Comparison of ENCODE assay signal across 22 mouse cellular contexts in the genomic region with DNA sequence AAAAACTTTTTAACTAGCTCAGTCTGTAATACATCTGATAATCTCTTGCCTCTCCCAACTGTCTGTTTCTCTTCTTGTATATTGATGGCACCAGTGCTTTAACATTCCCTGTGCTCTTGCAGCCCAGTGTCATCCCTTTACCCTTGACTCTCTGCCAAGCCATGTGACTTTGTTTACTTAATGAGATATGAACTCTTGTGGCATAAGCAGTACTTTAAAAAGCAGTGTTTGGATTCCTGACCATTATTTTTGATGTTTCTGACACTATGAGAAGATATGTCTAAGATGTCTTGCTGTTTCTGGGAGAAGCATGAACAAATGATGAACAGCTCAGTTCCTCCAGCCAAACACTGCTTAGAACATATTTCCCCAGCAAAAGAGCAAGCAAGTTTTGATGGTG.
"Had no signal": no experiment of that assay in that cellular context is flagged by ENCODE, and none has a peak within 500 bp of the region (broad histone marks: within the 10 kb centered on the region; RNA-seq: fewer than 3 reads in every experiment).

No protein-coding gene starts in this region.

- H3K9me3 ChIP-seq: liver, embryonic 15.5 days; megakaryocyte, embryonic 14.5 days; midbrain, embryonic 10.5 days; midbrain, embryonic 13.5 days; neural tube, embryonic 13.5 days; stomach, embryonic 15.5 days had no signal

- H3K4me1 ChIP-seq: liver, embryonic 15.5 days; megakaryocyte, embryonic 14.5 days; midbrain, embryonic 10.5 days; midbrain, embryonic 13.5 days; neural tube, embryonic 13.5 days; stomach, embryonic 15.5 days had no signal

- ATAC-seq: midbrain, embryonic 13.5 days; midbrain, embryonic 16.5 days had no signal

- H3K27ac ChIP-seq: kidney, postnatal 0 days; left cerebral cortex, adult 2 months; liver, embryonic 15.5 days; macrophage; midbrain, embryonic 10.5 days; midbrain, embryonic 13.5 days; neural tube, embryonic 13.5 days; stomach, embryonic 15.5 days had no signal

- H3K4me2 ChIP-seq: liver, embryonic 11.5 days; liver, embryonic 15.5 days; midbrain, embryonic 13.5 days; neural tube, embryonic 13.5 days; stomach, embryonic 15.5 days had no signal

- H3K4me3 ChIP-seq: left cerebral cortex, adult 2 months; liver, embryonic 15.5 days; megakaryocyte, embryonic 14.5 days; midbrain, embryonic 10.5 days; midbrain, embryonic 13.5 days; myocyte; neural tube, embryonic 13.5 days; stomach, embryonic 15.5 days had no signal

- H3K27me3 ChIP-seq: liver, embryonic 15.5 days; megakaryocyte, embryonic 14.5 days; midbrain, embryonic 13.5 days; neural tube, embryonic 13.5 days; stomach, embryonic 15.5 days had no signal

- H3K9ac ChIP-seq: liver, embryonic 15.5 days; midbrain, embryonic 13.5 days; neural tube, embryonic 13.5 days; stomach, embryonic 15.5 days had no signal

- DNase-seq: kidney, adult 2 months; kidney, postnatal 25 days; layer of hippocampus, postnatal 36 days; lung, adult 18-20 months; lung, postnatal 14 days; retina, postnatal 1 day; right cerebral cortex, postnatal 25 days; spleen, adult 18-20 months; thymus, adult 18-20 months; thymus, postnatal 36 days had no signal

- H3K36me3 ChIP-seq: liver, embryonic 15.5 days; midbrain, embryonic 10.5 days; midbrain, embryonic 13.5 days; neural tube, embryonic 13.5 days; stomach, embryonic 15.5 days had no signal
